In the genomic region with DNA sequence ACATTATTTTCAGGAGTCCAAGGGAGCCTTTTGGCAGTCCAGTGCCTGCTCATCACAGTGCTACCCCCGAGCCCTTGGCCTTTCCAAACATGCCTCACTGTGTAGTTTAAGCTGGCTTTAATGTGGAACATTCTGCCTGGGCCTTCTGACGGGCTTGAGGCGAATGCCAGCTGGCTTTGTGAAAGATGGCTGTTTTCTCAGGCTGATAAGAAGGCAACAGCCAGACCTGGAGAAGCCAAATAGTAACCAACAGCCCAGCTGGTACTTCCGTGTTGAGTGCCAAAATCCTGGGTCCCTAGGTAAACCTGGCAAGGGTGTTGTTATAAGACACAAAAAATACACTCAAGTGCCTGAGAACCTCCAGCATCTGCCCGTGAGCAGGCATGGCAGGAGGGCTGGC, we compare ENCODE assay signal across 14 mouse cellular contexts. TPM values are rescaled to one million over a fixed set of nuclear protein-coding genes. Genes with fewer than 3 reads are reported as not detected.
DNase-seq lines count a peak whose midpoint lies in the region; ATAC-seq and TF ChIP-seq lines count a peak whose summit lies in the region.
"Had no signal": no experiment of that assay in that cellular context is flagged by ENCODE, and none has a peak within 500 bp of the region (broad histone marks: within the 10 kb centered on the region; RNA-seq: fewer than 3 reads in every experiment).

No protein-coding gene starts in this region.

- peaks cover 15% of the 10 kb centered on the region for H3K4me1 ChIP-seq in hindbrain, postnatal 0 days (ENCODE audit: insufficient read depth, low read length)
- peaks cover 11% of the 10 kb centered on the region for H3K4me1 ChIP-seq in hindbrain, embryonic 11.5 days (replicated peaks; ENCODE audit: control insufficient read depth, insufficient read depth, low read length)
- H3K4me1 ChIP-seq in liver, postnatal 0 days (ENCODE audit: insufficient read depth): peaks cover 41% of the 10 kb centered on the region

- peak overlapping the region; percentile 32 for H3K27ac ChIP-seq in hindbrain, postnatal 0 days
- H3K27ac ChIP-seq in hindbrain, embryonic 11.5 days (ENCODE audit: low read depth, low read length): no peak overlapping the region
- H3K27ac ChIP-seq in liver, postnatal 0 days (ENCODE audit: low read depth): no peak overlapping the region
- H3K27ac ChIP-seq: embryonic facial prominence, embryonic 13.5 days; hindbrain, embryonic 13.5 days; lung, embryonic 15.5 days had no signal

- peak; percentile 43 for DNase-seq in adrenal gland, postnatal 10 days
- DNase-seq in adrenal gland, adult 18-20 months (ENCODE audit: low spot score in 2 of 2): no peak
- peak; percentile 35 for DNase-seq in hindbrain, postnatal 0 days (ENCODE audit: low spot score)
- no peak for DNase-seq in hindbrain, embryonic 11.5 days (ENCODE audit: low spot score)
- DNase-seq in cerebellum, adult 8-10 months: peak; percentile 56
- no peak for DNase-seq in liver, postnatal 0 days
- no peak for DNase-seq in urinary bladder, postnatal 25 days (ENCODE audit: low spot score)
- no peak for DNase-seq in adipocyte (ENCODE audit: low spot score)
- DNase-seq: kidney, postnatal 14 days; retina, postnatal 1 day; thymus, postnatal 36 days had no signal

- no peak overlapping the region for H3K4me3 ChIP-seq in hindbrain, postnatal 0 days (ENCODE audit: low read length)
- no peak overlapping the region for H3K4me3 ChIP-seq in hindbrain, embryonic 11.5 days (ENCODE audit: low read depth, low read length)
- no peak overlapping the region for H3K4me3 ChIP-seq in liver, postnatal 0 days (ENCODE audit: low read depth, low read length)
- H3K4me3 ChIP-seq: embryonic facial prominence, embryonic 13.5 days; hindbrain, embryonic 13.5 days; lung, embryonic 15.5 days had no signal

- no peak for TF ChIP-seq EP300 in liver, postnatal 0 days (IDR thresholded peaks at IDR 0.05; ENCODE audit: low read depth)

- H3K27me3 ChIP-seq in hindbrain, postnatal 0 days (ENCODE audit: insufficient read depth, low read length): no peaks in the 10 kb centered on the region
- no peaks in the 10 kb centered on the region for H3K27me3 ChIP-seq in hindbrain, embryonic 11.5 days (ENCODE audit: control insufficient read depth, insufficient read depth, low read length)
- H3K27me3 ChIP-seq in liver, postnatal 0 days (ENCODE audit: insufficient read depth, low read length): no peaks in the 10 kb centered on the region
- H3K27me3 ChIP-seq: embryonic facial prominence, embryonic 13.5 days; hindbrain, embryonic 13.5 days; lung, embryonic 15.5 days had no signal

- WGBS in hindbrain, postnatal 0 days: 47% methylated on average over 5 of the region's 5 CpGs
- WGBS in hindbrain, embryonic 11.5 days: 83% methylated on average over 5 of the region's 5 CpGs
- 53% methylated on average over 5 of the region's 5 CpGs for WGBS in liver, postnatal 0 days (ENCODE audit: insufficient replicate concordance)

- H3K4me2 ChIP-seq in hindbrain, postnatal 0 days (ENCODE audit: low read depth, low read length): no peak overlapping the region
- H3K4me2 ChIP-seq in hindbrain, embryonic 11.5 days (replicated peaks; ENCODE audit: low read depth, low read length): no peak overlapping the region
- H3K4me2 ChIP-seq in liver, postnatal 0 days (ENCODE audit: low read depth, low read length): no peak overlapping the region
- H3K4me2 ChIP-seq: embryonic facial prominence, embryonic 13.5 days; hindbrain, embryonic 13.5 days; lung, embryonic 15.5 days had no signal

- H3K9me3 ChIP-seq in hindbrain, postnatal 0 days (ENCODE audit: low read length): no peaks in the 10 kb centered on the region
- H3K9me3 ChIP-seq in hindbrain, embryonic 11.5 days (ENCODE audit: control insufficient read depth, low read length): no peaks in the 10 kb centered on the region
- H3K9me3 ChIP-seq in liver, postnatal 0 days (ENCODE audit: low read length): no peaks in the 10 kb centered on the region
- H3K9me3 ChIP-seq: embryonic facial prominence, embryonic 13.5 days; hindbrain, embryonic 13.5 days; lung, embryonic 15.5 days had no signal

- H3K9ac ChIP-seq in hindbrain, postnatal 0 days (replicated peaks; ENCODE audit: low read length): no peak overlapping the region
- no peak overlapping the region for H3K9ac ChIP-seq in hindbrain, embryonic 11.5 days (ENCODE audit: low read depth, low read length)
- 0 out of 2 replicates have a peak overlapping the region, but pooled peaks have one; percentile 16 for H3K9ac ChIP-seq in liver, postnatal 0 days (replicated peaks)
- H3K9ac ChIP-seq: embryonic facial prominence, embryonic 13.5 days; lung, embryonic 15.5 days had no signal

- no peak for TF ChIP-seq CTCF in hindbrain, postnatal 0 days (IDR thresholded peaks at IDR 0.05; ENCODE audit: low read depth)
- no peak for TF ChIP-seq CTCF in liver, postnatal 0 days (IDR thresholded peaks at IDR 0.05; ENCODE audit: low read depth)

- peaks cover 8% of the 10 kb centered on the region for H3K36me3 ChIP-seq in hindbrain, postnatal 0 days (ENCODE audit: insufficient read depth, low read length)
- peaks cover 4% of the 10 kb centered on the region; the same call in 1 of the 2 replicates for H3K36me3 ChIP-seq in hindbrain, embryonic 11.5 days (ENCODE audit: control insufficient read depth, insufficient read depth, low read length)
- peaks cover 25% of the 10 kb centered on the region for H3K36me3 ChIP-seq in liver, postnatal 0 days (replicated peaks; ENCODE audit: insufficient read depth, low read length)

- no peak; the same call in 1 of the 2 replicates for ATAC-seq in hindbrain, postnatal 0 days
- no peak for ATAC-seq in hindbrain, embryonic 11.5 days (ENCODE audit: low FRiP score)
- ATAC-seq in liver, postnatal 0 days: no peak

RNA-seq across cellular contexts. Expression of gene Ap3d1, which starts 5.3 kb away (rescaled TPM):
- total RNA-seq in adrenal gland, postnatal 10 days (2021): 10 to 100 TPM; 64.7 to 82.6 TPM
- total RNA-seq in adrenal gland, adult 18-20 months (2021): 100 to 1,000 TPM in 1 of 2 experiments, 10 to 100 TPM in 1; 97.1 to 104 TPM
- 195 and 201 TPM in 2 replicates for total RNA-seq in hindbrain, postnatal 0 days (2014; rRNA removed)
- 99.2 and 99.7 TPM in 2 replicates for polyA plus RNA-seq in hindbrain, postnatal 0 days (2015; fragmentation: Nextera tagmentation; extraction: Ambion mirVana)
- polyA plus RNA-seq in hindbrain, embryonic 11.5 days (2014; fragmentation: Nextera tagmentation; extraction: Ambion mirVana): 68.5 and 85.1 TPM in 2 replicates
- polyA plus RNA-seq in liver, postnatal 0 days (2015; fragmentation: Nextera tagmentation; extraction: Ambion mirVana): 16.4 and 19.0 TPM in 2 replicates

RNA-seq across cellular contexts. Expression of gene Dot1l, which starts 18.3 kb away (rescaled TPM):
- 10 to 100 TPM; 64.5 to 80.9 TPM for total RNA-seq in adrenal gland, postnatal 10 days (2021)
- 10 to 100 TPM; 61.0 to 66.4 TPM for total RNA-seq in adrenal gland, adult 18-20 months (2021)
- 27.2 and 27.7 TPM in 2 replicates for total RNA-seq in hindbrain, postnatal 0 days (2014; rRNA removed)
- polyA plus RNA-seq in hindbrain, postnatal 0 days (2015; fragmentation: Nextera tagmentation; extraction: Ambion mirVana): 10.3 and 12.6 TPM in 2 replicates
- 18.3 and 25.1 TPM in 2 replicates for polyA plus RNA-seq in hindbrain, embryonic 11.5 days (2014; fragmentation: Nextera tagmentation; extraction: Ambion mirVana)
- 4.6 TPM in 2 replicates for polyA plus RNA-seq in liver, postnatal 0 days (2015; fragmentation: Nextera tagmentation; extraction: Ambion mirVana)

RNA-seq across cellular contexts. Expression of gene Izumo4, which starts 34.7 kb away (rescaled TPM):
- 10 to 100 TPM in 1 of 2 experiments, 1 to 10 TPM in 1; 6.9 to 13.1 TPM for total RNA-seq in adrenal gland, postnatal 10 days (2021)
- total RNA-seq in adrenal gland, adult 18-20 months (2021): 10 to 100 TPM; 11.0 to 18.0 TPM
- 31.1 and 31.6 TPM in 2 replicates for total RNA-seq in hindbrain, postnatal 0 days (2014; rRNA removed)
- 46.7 and 52.2 TPM in 2 replicates for polyA plus RNA-seq in hindbrain, postnatal 0 days (2015; fragmentation: Nextera tagmentation; extraction: Ambion mirVana)
- polyA plus RNA-seq in hindbrain, embryonic 11.5 days (2014; fragmentation: Nextera tagmentation; extraction: Ambion mirVana): 10.3 and 11.4 TPM in 2 replicates
- polyA plus RNA-seq in liver, postnatal 0 days (2015; fragmentation: Nextera tagmentation; extraction: Ambion mirVana): 7.9 and 10.4 TPM in 2 replicates

RNA-seq across cellular contexts. Expression of gene Mob3a, which starts 35.0 kb away (rescaled TPM):
- 10 to 100 TPM; 17.7 to 20.1 TPM for total RNA-seq in adrenal gland, postnatal 10 days (2021)
- total RNA-seq in adrenal gland, adult 18-20 months (2021): 10 to 100 TPM; 16.1 to 29.6 TPM
- total RNA-seq in hindbrain, postnatal 0 days (2014; rRNA removed): 68.3 and 76.4 TPM in 2 replicates
- 37.2 and 38.8 TPM in 2 replicates for polyA plus RNA-seq in hindbrain, postnatal 0 days (2015; fragmentation: Nextera tagmentation; extraction: Ambion mirVana)
- polyA plus RNA-seq in hindbrain, embryonic 11.5 days (2014; fragmentation: Nextera tagmentation; extraction: Ambion mirVana): 54.4 and 55.6 TPM in 2 replicates
- polyA plus RNA-seq in liver, postnatal 0 days (2015; fragmentation: Nextera tagmentation; extraction: Ambion mirVana): 14.7 and 17.3 TPM in 2 replicates

RNA-seq across cellular contexts. Expression of gene Mknk2, which starts 58.8 kb away (rescaled TPM):
- total RNA-seq in adrenal gland, postnatal 10 days (2021): 100 to 1,000 TPM; 249 to 298 TPM
- 100 to 1,000 TPM; 162 to 331 TPM for total RNA-seq in adrenal gland, adult 18-20 months (2021)
- 84.5 and 95.4 TPM in 2 replicates for total RNA-seq in hindbrain, postnatal 0 days (2014; rRNA removed)
- polyA plus RNA-seq in hindbrain, postnatal 0 days (2015; fragmentation: Nextera tagmentation; extraction: Ambion mirVana): 38.2 and 40.5 TPM in 2 replicates
- 47.0 and 48.4 TPM in 2 replicates for polyA plus RNA-seq in hindbrain, embryonic 11.5 days (2014; fragmentation: Nextera tagmentation; extraction: Ambion mirVana)
- polyA plus RNA-seq in liver, postnatal 0 days (2015; fragmentation: Nextera tagmentation; extraction: Ambion mirVana): 45.8 and 46.1 TPM in 2 replicates

Comparison
In these comparisons a context has a peak if more than half of its experiments do, and no peak if none do; other contexts are left out.
1. DNase-seq: peak in adrenal gland, postnatal 10 days (single experiment), hindbrain, postnatal 0 days (single experiment) and cerebellum, adult 8-10 months (single experiment); none in adrenal gland, adult 18-20 months (0 of 2), hindbrain, embryonic 11.5 days (single experiment), liver, postnatal 0 days (single experiment), urinary bladder, postnatal 25 days (single experiment) and adipocyte (single experiment).